Comparison of ENCODE assay signal across 13 mouse cellular contexts in genomic region chr10:69192266-69192665, GRCm38 (mm10).
"Had no signal": no experiment of that assay in that cellular context is flagged by ENCODE, and none has a peak within 500 bp of the region (broad histone marks: within the 10 kb centered on the region; RNA-seq: fewer than 3 reads in every experiment).

No protein-coding gene starts in this region.

- H3K27me3 ChIP-seq: kidney, embryonic 15.5 days; limb, embryonic 15.5 days; liver, embryonic 15.5 days; midbrain, embryonic 12.5 days; neural tube, embryonic 13.5 days had no signal

- H3K9ac ChIP-seq: kidney, embryonic 15.5 days; limb, embryonic 15.5 days; liver, embryonic 15.5 days; lung, embryonic 14.5 days; midbrain, embryonic 12.5 days; neural tube, embryonic 13.5 days had no signal

- H3K4me1 ChIP-seq: kidney, embryonic 15.5 days; limb, embryonic 15.5 days; liver, embryonic 15.5 days; midbrain, embryonic 12.5 days; neural tube, embryonic 13.5 days had no signal

- H3K27ac ChIP-seq: kidney, embryonic 15.5 days; left cerebral cortex, adult 2 months; limb, embryonic 15.5 days; liver, embryonic 15.5 days; midbrain, embryonic 12.5 days; neural tube, embryonic 13.5 days had no signal

- H3K36me3 ChIP-seq: kidney, embryonic 15.5 days; limb, embryonic 15.5 days; liver, embryonic 15.5 days; midbrain, embryonic 12.5 days; neural tube, embryonic 13.5 days had no signal

- DNase-seq: kidney, postnatal 25 days; lung, embryonic 14.5 days; retina, postnatal 1 day; right cerebral cortex, postnatal 4 days; spleen, adult 18-20 months; thymus, adult 18-20 months; thymus, postnatal 14 days had no signal

- H3K4me3 ChIP-seq: kidney, embryonic 15.5 days; left cerebral cortex, adult 2 months; limb, embryonic 15.5 days; liver, embryonic 15.5 days; midbrain, embryonic 12.5 days; neural tube, embryonic 13.5 days had no signal
